Mouse (Mus musculus) lung, postnatal 0 days (tissue): ENCODE measurements around the gene Scamp4. TPM values are rescaled to one million over a fixed set of nuclear protein-coding genes. Genes with fewer than 3 reads are reported as not detected.

Source experiments
- ATAC-seq: fragments of 200-750 bp; cut with Nextera tagmentation; 2 replicates; pipeline ENCODE4 v1.8.0; 2017; ENCODE audit warnings: moderate library complexity
- DNase-seq: peaks from one replicate; pipeline ENCODE4 v3.0.0-alpha.2; 2016; ENCODE audit warnings: low spot score
- H3K27ac ChIP-seq: fragments of 300-500 bp; sonication (generic); 2 replicates; pipeline ENCODE4 v1.5.1; 2014; ENCODE audit warnings: antibody characterized with exemption, mild to moderate bottlenecking, low read length, mixed read lengths
- H3K27me3 ChIP-seq: fragments of 300-500 bp; sonication (generic); replicated peaks from 2 replicates; pipeline ENCODE4 v1.6.1; 2014; ENCODE audit warnings: low read length, mixed read lengths; ENCODE audit not compliant: insufficient read depth
- H3K36me3 ChIP-seq: fragments of 300-500 bp; sonication (generic); 2 replicates; pipeline ENCODE4 v1.6.1; 2014; ENCODE audit warnings: low read length, mixed read lengths; ENCODE audit not compliant: insufficient read depth
- H3K4me1 ChIP-seq: fragments of 300-500 bp; sonication (generic); 2 replicates; pipeline ENCODE4 v1.6.1; 2014; ENCODE audit warnings: antibody characterized with exemption, low read depth, low read length, mixed read lengths; ENCODE audit not compliant: insufficient read depth
- H3K4me2 ChIP-seq: fragments of 300-500 bp; sonication (generic); replicated peaks from 2 replicates; pipeline ENCODE4 v1.6.1; 2014; ENCODE audit warnings: low read depth, mild to moderate bottlenecking, low read length, moderate library complexity, mixed read lengths
- H3K4me3 ChIP-seq: fragments of 300-500 bp; sonication (generic); 2 replicates; pipeline ENCODE4 v1.5.1; 2014; ENCODE audit warnings: low read depth, low read length
- H3K9ac ChIP-seq: fragments of 300-500 bp; sonication (generic); replicated peaks from 2 replicates; pipeline ENCODE4 v1.6.1; 2014; ENCODE audit warnings: low read depth, mild to moderate bottlenecking
- H3K9me3 ChIP-seq: fragments of 300-500 bp; sonication (generic); 2 replicates; pipeline ENCODE4 v1.6.1; 2016; ENCODE audit warnings: low read length, mixed read lengths
- CTCF ChIP-seq: IDR thresholded peaks from 2 replicates; pipeline ENCODE4 v1.5.1; 2016; ENCODE audit warnings: antibody characterized with exemption, mild to moderate bottlenecking
- EP300 ChIP-seq: IDR thresholded peaks from 2 replicates; pipeline ENCODE4 v1.6.1; 2016; ENCODE audit warnings: antibody characterized with exemption, mild to moderate bottlenecking, control low read depth
- WGBS: fragments of 180-500 bp; shearing (Covaris S2); extraction: QIAGEN DNeasy Blood & Tissue Kit; methylation state at CpG from one replicate; pipeline ENCODE4 v1.1.7; 2014; 5-methylcytosine and 5-hydroxymethylcytosine counted together
- polyA plus RNA-seq: library from polyadenylated mRNA; unstranded; fragments of >200 nt; fragmentation: Nextera tagmentation; extraction: Ambion mirVana; gene quantifications from 2 replicates; pipeline ENCODE4 v1.2.1, GENCODE M21; 2015

Scamp4 gene
- polyA plus RNA-seq, 1 experiment from 2014 or later, result 56.9 TPM

GRCm38 (mm10) chr10:80653156-80653720 lies 50.6 kb downstream of the Scamp4 start:
- no peak overlapping the region for H3K4me3 ChIP-seq
- H3K27ac ChIP-seq, result no peak overlapping the region
- ATAC-seq (no peak), DNase-seq (no peak)
- H3K4me2 ChIP-seq, result no peak overlapping the region
- 83% methylated on average over 6 of the region's 6 CpGs for WGBS
- peaks cover 5% of the 10 kb centered on the region; the same call in 1 of the 2 replicates for H3K4me1 ChIP-seq
- no peaks in the 10 kb centered on the region for H3K9me3 ChIP-seq
- no peak overlapping the region for H3K9ac ChIP-seq
- H3K36me3 ChIP-seq, result no peaks in the 10 kb centered on the region
- H3K27me3 ChIP-seq, result no peaks in the 10 kb centered on the region
- TF ChIP-seq CTCF, result no peak

- no peak overlapping the region for H3K4me3 ChIP-seq
- H3K9ac ChIP-seq, result no peak overlapping the region
- TF ChIP-seq EP300 (no peak), CTCF (no peak)
- DNase-seq (no peak), ATAC-seq (no peak)
- H3K4me2 ChIP-seq, result peak overlapping the region; percentile 97; the same call in 1 of the 2 replicates
- H3K27ac ChIP-seq, result no peak overlapping the region
- H3K36me3 ChIP-seq, result no peaks in the 10 kb centered on the region
- WGBS, result 70% methylated on average over 6 of the region's 6 CpGs
- no peaks in the 10 kb centered on the region for H3K27me3 ChIP-seq
- peaks cover 5% of the 10 kb centered on the region; the same call in 1 of the 2 replicates for H3K4me1 ChIP-seq
- H3K9me3 ChIP-seq, result no peaks in the 10 kb centered on the region
Observed at GRCm38 (mm10) chr10:80654866-80655265, 52.2 kb downstream of the Scamp4 start.

GRCm38 (mm10) chr10:80655406-80656129 lies 52.9 kb downstream of the Scamp4 start:
- H3K9ac ChIP-seq, result peak overlapping the region; percentile 89
- H3K4me2 ChIP-seq, result peak overlapping the region; percentile 97
- peaks cover 5% of the 10 kb centered on the region; the same call in 1 of the 2 replicates for H3K4me1 ChIP-seq
- peak overlapping the region; percentile 77 for H3K27ac ChIP-seq
- H3K36me3 ChIP-seq, result no peaks in the 10 kb centered on the region
- H3K4me3 ChIP-seq, result peak overlapping the region; percentile 87
- ATAC-seq, result no peak
- no peak for TF ChIP-seq EP300
- H3K9me3 ChIP-seq, result no peaks in the 10 kb centered on the region
- H3K27me3 ChIP-seq, result no peaks in the 10 kb centered on the region
- no peak for DNase-seq
- 1% methylated on average over 12 of the region's 12 CpGs for WGBS

GRCm38 (mm10) chr10:80656130-80656862 lies 53.6 kb downstream of the Scamp4 start:
- Histone ChIP-seq H3K9ac (peak overlapping the region; percentile 89), H3K27ac (peak overlapping the region; percentile 84), H3K36me3 (no peaks in the 10 kb centered on the region), H3K4me3 (peak overlapping the region; percentile 87), H3K27me3 (no peaks in the 10 kb centered on the region), H3K9me3 (no peaks in the 10 kb centered on the region), H3K4me1 (peaks cover 5% of the 10 kb centered on the region; the same call in 1 of the 2 replicates), H3K4me2 (peak overlapping the region; percentile 97)
- TF ChIP-seq CTCF, result no peak
- no peak for TF ChIP-seq EP300
- WGBS, result 2% methylated on average over 67 of the region's 72 CpGs
- ATAC-seq, result peak; percentile 88
- peak; percentile 100 for DNase-seq

GRCm38 (mm10) chr10:80656863-80657623 lies 54.4 kb downstream of the Scamp4 start, which contains the start of gene Btbd2:
Btbd2 (minus strand) TSS chr10:80657071.
- H3K4me3 ChIP-seq, result peak within 1 kb of the TSS; percentile 87
- peak within 1 kb of the TSS; percentile 84 for H3K27ac ChIP-seq
- H3K9me3 ChIP-seq, result no peaks in the 10 kb centered on the region
- DNase-seq (peak; percentile 57), ATAC-seq (peak; percentile 20)
- no peaks in the 10 kb centered on the region for H3K36me3 ChIP-seq
- H3K9ac ChIP-seq, result peak within 1 kb of the TSS; percentile 89
- WGBS, result 21% methylated on average over 15 of the region's 15 CpGs
- peaks cover 5% of the 10 kb centered on the region; the same call in 1 of the 2 replicates for H3K4me1 ChIP-seq
- no peaks in the 10 kb centered on the region for H3K27me3 ChIP-seq
- H3K4me2 ChIP-seq, result peak within 1 kb of the TSS; percentile 97
- TF ChIP-seq EP300 (no peak), CTCF (no peak)
